Mouse (Mus musculus) effector memory CD4-positive, alpha-beta T cell, adult 5 months (primary cell): ENCODE measurements around the gene Pgm2. TPM values are rescaled to one million over a fixed set of nuclear protein-coding genes. Genes with fewer than 3 reads are reported as not detected.

Source experiments
- polyA plus RNA-seq: library from polyadenylated mRNA; unstranded; fragments of 100-300 nt; shearing (Covaris generic); gene quantifications from one replicate; pipeline ENCODE4 v1.2.1, GENCODE M21; 2017

The Pgm2 gene
- polyA plus RNA-seq: 23.7 TPM

DNA sequence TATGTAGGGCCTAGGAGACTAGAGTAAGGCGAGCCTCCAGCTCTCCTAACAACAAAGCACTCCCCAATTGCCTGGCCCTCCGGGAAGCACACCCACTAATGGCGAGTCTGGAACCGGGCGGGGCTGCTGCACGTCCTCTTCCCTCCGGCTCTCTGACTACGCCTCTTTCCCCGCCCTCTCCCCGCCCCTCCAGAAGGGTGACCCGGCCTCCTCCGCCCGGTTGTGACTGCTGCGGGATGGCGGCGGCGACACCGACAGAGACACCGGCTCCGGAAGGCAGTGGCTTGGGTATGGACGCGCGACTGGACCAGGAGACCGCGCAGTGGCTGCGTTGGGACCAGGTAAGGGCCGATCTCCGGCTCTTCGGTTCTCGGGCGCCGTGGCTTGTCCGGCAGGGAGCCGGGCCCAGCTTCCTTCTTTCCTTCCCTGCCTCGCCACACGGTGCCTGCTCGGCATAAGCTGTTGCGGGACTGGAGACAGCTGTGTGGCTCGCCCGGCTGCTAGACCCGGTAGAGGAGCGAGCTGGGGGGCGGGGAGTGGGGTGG lies at the start of gene Pgm2:
TSS of gene Pgm2 (plus strand) at position 203 of the 545 bp plus-strand sequence.

DNA sequence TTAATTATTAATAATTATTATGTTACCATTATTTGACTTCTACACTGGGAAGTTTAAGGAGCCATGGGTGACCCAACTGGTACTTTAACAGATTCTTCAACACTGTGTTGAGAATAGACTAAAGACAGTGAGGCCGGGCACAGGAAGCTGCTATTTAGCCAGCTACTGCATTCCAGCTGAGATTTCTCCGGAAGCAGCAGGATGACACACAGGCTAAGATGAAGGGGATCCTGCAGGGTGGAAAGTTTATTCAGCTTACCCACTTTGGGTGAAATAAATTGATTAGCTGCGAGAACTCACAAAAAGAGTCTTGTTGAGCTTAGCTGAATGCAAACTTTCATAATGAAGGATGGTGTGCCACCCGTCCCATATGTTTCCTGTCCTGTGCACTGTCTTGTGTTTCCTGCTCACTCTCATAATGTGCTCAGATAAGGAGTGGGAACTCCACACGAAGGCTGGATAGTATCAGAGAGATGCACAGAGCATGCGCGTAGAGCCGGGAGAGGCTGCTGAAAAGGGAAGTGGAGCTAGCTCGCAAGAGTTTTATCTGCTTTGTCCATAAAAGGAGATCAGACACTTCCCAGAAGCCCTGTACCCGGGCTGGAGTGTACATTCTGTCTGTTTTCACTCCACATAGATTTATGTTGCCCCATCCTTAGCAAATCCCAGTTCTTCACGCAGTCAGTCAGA lies 63.3 kb downstream of the Pgm2 start, which contains the start of gene Tbc1d1:
TSS of gene Tbc1d1 (plus strand) at position 445 of the 690 bp plus-strand sequence.

Other genes with a start within 250 kb of the Pgm2 start
- 26.8 TPM for gene Rell1, start 124.1 kb upstream of the Pgm2 start, polyA plus RNA-seq
- 74.1 TPM for gene Tbc1d1, start 63.4 kb downstream of the Pgm2 start, polyA plus RNA-seq